Mouse (Mus musculus): ENCODE measurements at regions not wholly inside any gene's neighbourhood (a gene's known extent, or its start where the extent isn't known, plus 50 kb on each side); places are given as distances from the start of the nearest gene placed in this dataset.

- no peak overlapping the region for H3K27ac ChIP-seq (ENCODE audit: insufficient read depth, low read depth, low read length)
- no peak for DNase-seq
- H3K27me3 ChIP-seq (replicated peaks; ENCODE audit: control insufficient read depth, insufficient read depth, low read length): no peaks in the 10 kb centered on the region
- WGBS: 70% methylated on average over 6 of the region's 6 CpGs
- TF ChIP-seq CTCF (conservative IDR thresholded peaks at IDR 0.05; ENCODE audit: insufficient read depth, insufficient read length, low read depth, low read length) (no peak), POLR2A (IDR thresholded peaks at IDR 0.05; ENCODE audit: low read depth, low read length) (no peak)
- no peak overlapping the region for H3K4me3 ChIP-seq (ENCODE audit: insufficient read depth, low read depth, low read length)
- H3K4me1 ChIP-seq (ENCODE audit: control insufficient read depth, insufficient read depth, low read length): no peaks in the 10 kb centered on the region
- H3K36me3 ChIP-seq (ENCODE audit: control insufficient read depth, insufficient read depth, low read length): no peaks in the 10 kb centered on the region
These were observed 52.5 kb upstream of the Ampd3 start for GRCm38 (mm10) chr7:110715545-110715944.

- H3K27ac ChIP-seq (ENCODE audit: insufficient read depth, low read depth, low read length): no peak overlapping the region
- no peak overlapping the region for H3K4me3 ChIP-seq (ENCODE audit: insufficient read depth, low read depth, low read length)
- WGBS: 81% methylated on average over 6 of the region's 6 CpGs
- TF ChIP-seq POLR2A (IDR thresholded peaks at IDR 0.05; ENCODE audit: low read depth, low read length) (no peak), CTCF (conservative IDR thresholded peaks at IDR 0.05; ENCODE audit: insufficient read depth, insufficient read length, low read depth, low read length) (no peak)
- no peak for DNase-seq
- no peaks in the 10 kb centered on the region for H3K4me1 ChIP-seq (ENCODE audit: control insufficient read depth, insufficient read depth, low read length)
- H3K27me3 ChIP-seq (replicated peaks; ENCODE audit: control insufficient read depth, insufficient read depth, low read length): no peaks in the 10 kb centered on the region
- no peaks in the 10 kb centered on the region for H3K36me3 ChIP-seq (ENCODE audit: control insufficient read depth, insufficient read depth, low read length)
These were observed 50.9 kb upstream of the Ampd3 start for GRCm38 (mm10) chr7:110717104-110717503.

All from kidney, adult 2 months (tissue).